Mouse (Mus musculus) urinary bladder, postnatal 10 days (tissue): Measurements from ENCODE around the gene Ephb1.

Experiments
- DNase-seq: peaks from one replicate; pipeline ENCODE4 v3.0.0; 2022; ENCODE audit warnings: low spot score

Gene Ephb1

GRCm38 (mm10) chr9:102243296-102243695 is 111.2 kb downstream of the Ephb1 start:
- no peak for DNase-seq

GRCm38 (mm10) chr9:102241546-102241945 is 112.9 kb downstream of the Ephb1 start:
- DNase-seq: no peak

GRCm38 (mm10) chr9:102240215-102240614 is 114.3 kb downstream of the Ephb1 start:
- DNase-seq: no peak

GRCm38 (mm10) chr9:102235444-102235951 is 119.0 kb downstream of the Ephb1 start:
- no peak for DNase-seq

- DNase-seq: no peak
Observed at GRCm38 (mm10) chr9:102231248-102231647, 123.2 kb downstream of the Ephb1 start.

- no peak for DNase-seq
Observed at GRCm38 (mm10) chr9:102216746-102217566, 137.5 kb downstream of the Ephb1 start.

- DNase-seq: no peak
Observed at GRCm38 (mm10) chr9:102212036-102212383, 142.5 kb downstream of the Ephb1 start.

GRCm38 (mm10) chr9:102211296-102212035 is 143.0 kb downstream of the Ephb1 start:
- no peak for DNase-seq

GRCm38 (mm10) chr9:102205518-102205917 is 149.0 kb downstream of the Ephb1 start:
- DNase-seq: no peak

GRCm38 (mm10) chr9:102201867-102202266 is 152.6 kb downstream of the Ephb1 start:
- no peak for DNase-seq

GRCm38 (mm10) chr9:102196856-102197255 is 157.6 kb downstream of the Ephb1 start:
- DNase-seq: no peak

GRCm38 (mm10) chr9:102194063-102194462 is 160.4 kb downstream of the Ephb1 start:
- DNase-seq: no peak

- DNase-seq: no peak
Observed at GRCm38 (mm10) chr9:102192724-102193685, 161.5 kb downstream of the Ephb1 start.

- DNase-seq: no peak
Observed at GRCm38 (mm10) chr9:102190058-102190457, 164.4 kb downstream of the Ephb1 start.

- no peak for DNase-seq
Observed at GRCm38 (mm10) chr9:102189406-102189805, 165.1 kb downstream of the Ephb1 start.

GRCm38 (mm10) chr9:102183663-102184274 is 170.7 kb downstream of the Ephb1 start:
- no peak for DNase-seq

- no peak for DNase-seq
Observed at GRCm38 (mm10) chr9:102181810-102182490, 172.5 kb downstream of the Ephb1 start.

- no peak for DNase-seq
Observed at GRCm38 (mm10) chr9:102181276-102181675, 173.2 kb downstream of the Ephb1 start.

GRCm38 (mm10) chr9:102180486-102180885 is 174.0 kb downstream of the Ephb1 start:
- no peak for DNase-seq

- no peak for DNase-seq
Observed at GRCm38 (mm10) chr9:102180070-102180469, 174.4 kb downstream of the Ephb1 start.

- no peak for DNase-seq
Observed at GRCm38 (mm10) chr9:102169706-102170105, 184.8 kb downstream of the Ephb1 start.
